Mouse (Mus musculus) myocyte (in vitro differentiated cells): ENCODE data around the gene Nme6. TPM values are rescaled to one million over a fixed set of nuclear protein-coding genes. Genes with fewer than 3 reads are reported as not detected.
A peak's percentile ranks its signal among the peaks of the same experiment; 100 is the strongest.

ENCODE experiments used
- H3K27me3 ChIP-seq: one replicate; pipeline ENCODE4 v1.6.1; 2011; ENCODE audit not compliant: control insufficient read depth, insufficient read depth, insufficient read length
- H3K36me3 ChIP-seq: one replicate; pipeline ENCODE4 v1.6.1; 2011; ENCODE audit not compliant: control insufficient read depth, insufficient read depth
- H3K4me2 ChIP-seq: one replicate; pipeline ENCODE4 v1.6.1; 2011; ENCODE audit warnings: low read depth, control low read depth
- H3K4me3 ChIP-seq: one replicate; pipeline ENCODE4 v1.5.1; 2011; ENCODE audit warnings: mild to moderate bottlenecking, control low read depth, moderate library complexity
- H3K79me2 ChIP-seq: one replicate; pipeline ENCODE4 v1.6.1; 2011; ENCODE audit not compliant: control insufficient read depth, insufficient read depth
- H3ac ChIP-seq: one replicate; pipeline ENCODE4 v1.6.1; 2011; ENCODE audit not compliant: control insufficient read depth, insufficient read length
- CEBPB ChIP-seq: IDR thresholded peaks from 2 replicates; pipeline ENCODE4 v1.6.1; 2011; ENCODE audit warnings: mild to moderate bottlenecking, moderate library complexity; ENCODE audit not compliant: poor library complexity, insufficient read depth, severe bottlenecking
- E2F4 ChIP-seq: IDR thresholded peaks from one replicate; pipeline ENCODE4 v1.6.1; 2011; ENCODE audit warnings: mild to moderate bottlenecking, control low read depth, moderate library complexity; ENCODE audit not compliant: insufficient read depth
- MAX ChIP-seq: IDR thresholded peaks from one replicate; pipeline ENCODE4 v1.6.1; 2011; ENCODE audit warnings: low read depth, mild to moderate bottlenecking, control low read depth
- MYOD1 ChIP-seq, 3 experiments: IDR thresholded peaks; one replicate each; pipeline ENCODE4 v1.6.1; 2011; ENCODE audit warnings: control low read depth in 2 of 3, low read depth in 2 of 3, mild to moderate bottlenecking in 2 of 3, moderate library complexity in 1 of 3; ENCODE audit not compliant: insufficient read length in 2 of 3, control insufficient read depth in 1 of 3
- MYOG ChIP-seq, 3 experiments: IDR thresholded peaks; one replicate each; pipeline ENCODE4 v1.6.1; 2011; ENCODE audit warnings: control low read depth in 2 of 3, low read depth in 2 of 3, mild to moderate bottlenecking in 2 of 3; ENCODE audit not compliant: insufficient read length in 2 of 3, control insufficient read depth in 1 of 3, insufficient read depth in 1 of 3
- POLR2A ChIP-seq: IDR thresholded peaks from one replicate; pipeline ENCODE4 v1.6.1; 2011; ENCODE audit warnings: low read depth, mild to moderate bottlenecking, control low read depth, moderate library complexity; ENCODE audit not compliant: insufficient read length
- POLR2AphosphoS2 ChIP-seq: IDR thresholded peaks from one replicate; pipeline ENCODE4 v1.6.1; 2011; ENCODE audit warnings: low read depth, control low read depth; ENCODE audit not compliant: insufficient read length
- REST ChIP-seq: IDR thresholded peaks from one replicate; pipeline ENCODE4 v1.6.1; 2011; ENCODE audit warnings: mild to moderate bottlenecking, control low read depth, moderate library complexity; ENCODE audit not compliant: insufficient read depth, insufficient read length
- SRF ChIP-seq: IDR thresholded peaks from one replicate; pipeline ENCODE4 v1.6.1; 2011; ENCODE audit warnings: low read depth; ENCODE audit not compliant: control insufficient read depth, insufficient read length
- TCF12 ChIP-seq: IDR thresholded peaks from one replicate; pipeline ENCODE4 v1.6.1; 2011; ENCODE audit warnings: mild to moderate bottlenecking, control low read depth; ENCODE audit not compliant: poor library complexity, insufficient read depth, severe bottlenecking
- TCF3 ChIP-seq: IDR thresholded peaks from one replicate; pipeline ENCODE4 v1.6.1; 2011; ENCODE audit warnings: low read depth, control low read depth; ENCODE audit not compliant: insufficient read length
- USF1 ChIP-seq: IDR thresholded peaks from one replicate; pipeline ENCODE4 v1.6.1; 2011; ENCODE audit warnings: low read depth, mild to moderate bottlenecking, control low read depth, moderate library complexity
- polyA plus RNA-seq: library from polyadenylated mRNA; unstranded; fragments of >200 nt; fragmentation: generic; extraction: Trizol; gene quantifications from one replicate; pipeline ENCODE4 v1.2.1, GENCODE M21; 2012; ENCODE audit warnings: missing spikeins

The Nme6 gene
- polyA plus RNA-seq, 1 experiment, result 32.2 TPM

GRCm38 (mm10) chr9:109875695-109876601, 43.4 kb downstream of the Nme6 start:
- peaks cover 23% of the 10 kb centered on the region for H3K36me3 ChIP-seq
- H3K27me3 ChIP-seq, result no peaks in the 10 kb centered on the region
- peak overlapping the region; percentile 58 for H3ac ChIP-seq
- peak overlapping the region; percentile 90 for H3K4me2 ChIP-seq
- peaks cover 35% of the 10 kb centered on the region for H3K79me2 ChIP-seq
- TF ChIP-seq TCF12 (no peak), USF1 (no peak), MAX (no peak), SRF (no peak), MYOD1 (IDR thresholded peaks at IDR 0.05; ENCODE audit: control insufficient read depth in 1 of 3, insufficient read length in 2 of 3, low read depth in 2 of 3) (peak in 1 of 3 experiments; percentile 40), E2F4 (no peak), TCF3 (no peak), POLR2AphosphoS2 (peak; percentile 34), CEBPB (no peak), REST (no peak), MYOG (IDR thresholded peaks at IDR 0.05; ENCODE audit: control insufficient read depth in 1 of 3, insufficient read depth in 1 of 3, insufficient read length in 2 of 3, low read depth in 2 of 3) (peak in 1 of 3 experiments; percentile 31), POLR2A (peak; percentile 54)
- peak overlapping the region; percentile 85 for H3K4me3 ChIP-seq

- H3K79me2 ChIP-seq, result peaks cover 35% of the 10 kb centered on the region
- peak overlapping the region; percentile 85 for H3K4me3 ChIP-seq
- peak overlapping the region; percentile 90 for H3K4me2 ChIP-seq
- peak overlapping the region; percentile 58 for H3ac ChIP-seq
- TF ChIP-seq POLR2A (no peak), TCF3 (no peak), SRF (no peak), REST (no peak), MYOD1 (IDR thresholded peaks at IDR 0.05; ENCODE audit: control insufficient read depth in 1 of 3, insufficient read length in 2 of 3, low read depth in 2 of 3) (no peak), MAX (no peak), TCF12 (no peak), USF1 (no peak), MYOG (IDR thresholded peaks at IDR 0.05; ENCODE audit: control insufficient read depth in 1 of 3, insufficient read depth in 1 of 3, insufficient read length in 2 of 3, low read depth in 2 of 3) (no peak), CEBPB (no peak), E2F4 (no peak), POLR2AphosphoS2 (no peak)
- H3K36me3 ChIP-seq, result peaks cover 27% of the 10 kb centered on the region
- H3K27me3 ChIP-seq, result no peaks in the 10 kb centered on the region
Measured at GRCm38 (mm10) chr9:109876756-109877155, 44.2 kb downstream of the Nme6 start.

DNA sequence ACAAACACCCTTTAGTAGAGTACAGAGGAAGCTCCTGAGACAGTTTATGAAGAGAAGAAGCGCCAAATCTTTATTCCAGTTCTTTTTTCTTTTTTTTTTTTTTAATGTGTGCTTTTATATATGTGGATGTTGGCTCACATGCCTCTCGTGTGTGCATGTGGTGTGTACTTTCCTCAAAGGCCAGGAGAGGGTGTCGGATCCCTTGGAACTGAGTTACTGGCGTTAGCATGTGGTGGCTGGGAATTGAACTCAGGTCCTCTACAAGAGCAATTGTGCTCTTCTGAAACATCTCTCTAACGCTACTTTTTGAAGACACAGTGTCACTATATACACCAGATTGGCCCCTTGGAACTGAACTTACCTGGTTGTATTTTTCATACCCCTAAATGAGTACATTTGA, 45.1 kb downstream of the Nme6 start:
- Histone ChIP-seq H3K27me3 (no peaks in the 10 kb centered on the region), H3K4me2 (peak overlapping the region; percentile 90), H3K36me3 (peaks cover 36% of the 10 kb centered on the region), H3ac (no peak overlapping the region), H3K4me3 (peak overlapping the region; percentile 85), H3K79me2 (peaks cover 35% of the 10 kb centered on the region)
- TF ChIP-seq CEBPB (no peak), TCF3 (no peak), POLR2A (no peak), USF1 (no peak), REST (no peak), MYOG (IDR thresholded peaks at IDR 0.05; ENCODE audit: control insufficient read depth in 1 of 3, insufficient read depth in 1 of 3, insufficient read length in 2 of 3, low read depth in 2 of 3) (no peak), MYOD1 (IDR thresholded peaks at IDR 0.05; ENCODE audit: control insufficient read depth in 1 of 3, insufficient read length in 2 of 3, low read depth in 2 of 3) (no peak), MAX (no peak)

DNA sequence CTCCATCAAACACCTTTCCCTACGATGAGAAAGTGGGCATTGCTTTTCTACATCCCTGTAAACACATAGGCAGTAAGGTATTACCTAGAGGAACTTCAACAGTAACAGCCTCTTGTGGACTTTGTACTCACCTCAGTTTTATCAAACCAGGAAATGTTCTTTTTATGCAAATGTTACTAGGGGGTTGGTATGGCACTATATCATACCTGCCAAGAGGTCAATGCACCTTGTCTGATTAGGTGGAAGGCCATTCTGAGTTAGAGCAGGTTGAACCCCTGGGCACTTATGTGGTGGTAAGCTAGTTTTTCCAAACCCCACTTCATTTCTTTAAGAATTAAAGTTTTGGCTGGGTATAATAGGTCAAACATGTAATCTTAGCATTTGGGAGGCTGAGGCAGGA, 46.8 kb downstream of the Nme6 start:
- Histone ChIP-seq H3K4me2 (no peak overlapping the region), H3K79me2 (peaks cover 35% of the 10 kb centered on the region), H3K36me3 (peaks cover 37% of the 10 kb centered on the region), H3ac (no peak overlapping the region), H3K4me3 (no peak overlapping the region), H3K27me3 (no peaks in the 10 kb centered on the region)
- TF ChIP-seq TCF12 (no peak), TCF3 (no peak), POLR2A (no peak), CEBPB (no peak), MYOG (IDR thresholded peaks at IDR 0.05; ENCODE audit: control insufficient read depth in 1 of 3, insufficient read depth in 1 of 3, insufficient read length in 2 of 3, low read depth in 2 of 3) (no peak), MYOD1 (IDR thresholded peaks at IDR 0.05; ENCODE audit: control insufficient read depth in 1 of 3, insufficient read length in 2 of 3, low read depth in 2 of 3) (no peak), POLR2AphosphoS2 (no peak), REST (no peak), USF1 (no peak), SRF (no peak), MAX (no peak), E2F4 (no peak)
